Mouse (Mus musculus) neural tube, embryonic 13.5 days (tissue): Measurements from ENCODE around the gene Hivep3. TPM values are rescaled to one million over a fixed set of nuclear protein-coding genes. Genes with fewer than 3 reads are reported as not detected.

Experiments used
- ATAC-seq: fragments of 200-750 bp; cut with Nextera tagmentation; 2 replicates; pipeline ENCODE4 v1.8.0; 2017; ENCODE audit warnings: low read depth, mild to moderate bottlenecking, moderate TSS enrichment, moderate library complexity
- H3K27ac ChIP-seq: fragments of 300-500 bp; sonication (generic); replicated peaks from 2 replicates; pipeline ENCODE4 v1.5.1; 2015; ENCODE audit warnings: moderate library complexity, mild to moderate bottlenecking, inconsistent platforms
- H3K27me3 ChIP-seq: fragments of 300-500 bp; sonication (generic); 2 replicates; pipeline ENCODE4 v1.6.1; 2015; ENCODE audit warnings: mild to moderate bottlenecking, inconsistent platforms
- H3K36me3 ChIP-seq: fragments of 300-500 bp; sonication (generic); 2 replicates; pipeline ENCODE4 v1.6.1; 2015; ENCODE audit warnings: mild to moderate bottlenecking, inconsistent platforms
- H3K4me1 ChIP-seq: fragments of 300-500 bp; sonication (generic); replicated peaks from 2 replicates; pipeline ENCODE4 v1.6.1; 2015; ENCODE audit warnings: inconsistent platforms
- H3K4me2 ChIP-seq: fragments of 300-500 bp; sonication (generic); 2 replicates; pipeline ENCODE4 v1.6.1; 2015; ENCODE audit warnings: inconsistent platforms, mild to moderate bottlenecking, moderate library complexity
- H3K4me3 ChIP-seq: fragments of 300-500 bp; sonication (generic); 2 replicates; pipeline ENCODE4 v1.5.1; 2015; ENCODE audit warnings: mild to moderate bottlenecking, inconsistent platforms
- H3K9ac ChIP-seq: fragments of 300-500 bp; sonication (generic); 2 replicates; pipeline ENCODE4 v1.6.1; 2015; ENCODE audit warnings: moderate library complexity, mild to moderate bottlenecking, inconsistent platforms
- H3K9me3 ChIP-seq: fragments of 300-500 bp; sonication (generic); 2 replicates; pipeline ENCODE4 v1.6.1; 2016; ENCODE audit warnings: inconsistent platforms
- WGBS: fragments of 180-500 bp; shearing (Covaris S2); methylation state at CpG from one replicate; pipeline ENCODE4 v1.1.7; 2015; 5-methylcytosine and 5-hydroxymethylcytosine counted together
- polyA plus RNA-seq: library from polyadenylated mRNA; unstranded; fragments of >200 nt; fragmentation: Nextera tagmentation; extraction: Ambion mirVana; gene quantifications from 2 replicates; pipeline ENCODE4 v1.2.1, GENCODE M21; 2015

Gene Hivep3
- polyA plus RNA-seq, 1 experiment from 2014 or later = 20.6 TPM

GRCm38 (mm10) chr4:120027671-120028070 lies 294.1 kb downstream of the Hivep3 start:
- Histone ChIP-seq H3K4me3 (no peak overlapping the region), H3K4me1 (peaks cover 14% of the 10 kb centered on the region)
- WGBS = 81% methylated on average over 1 of the region's 1 CpGs

DNA sequence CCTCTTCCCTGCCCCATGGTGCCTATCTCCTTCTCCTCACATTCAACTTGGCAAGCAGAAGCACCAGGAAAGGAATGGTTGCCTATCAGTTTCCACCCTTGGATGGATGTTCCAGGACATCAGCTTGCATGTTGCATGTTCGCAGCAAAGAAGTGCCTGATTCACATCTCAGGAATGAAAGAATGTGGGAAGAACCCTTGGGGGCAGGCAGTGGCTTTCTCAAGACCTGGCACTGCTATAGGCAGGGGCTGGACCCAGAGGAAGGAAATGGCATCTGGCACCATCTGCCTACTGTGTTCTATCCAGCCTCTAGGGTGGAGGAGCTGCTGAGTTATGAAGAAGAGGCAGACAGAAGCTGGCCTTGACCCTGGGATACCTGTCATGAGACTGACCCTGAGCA lies 296.4 kb downstream of the Hivep3 start:
- H3K9ac ChIP-seq = no peak overlapping the region
- H3K4me2 ChIP-seq = no peak overlapping the region
- no peak overlapping the region for H3K27ac ChIP-seq
- peaks cover 18% of the 10 kb centered on the region for H3K4me1 ChIP-seq
- ATAC-seq = no peak
- no peak overlapping the region for H3K4me3 ChIP-seq
- no peaks in the 10 kb centered on the region for H3K9me3 ChIP-seq
- H3K27me3 ChIP-seq = peaks cover 51% of the 10 kb centered on the region
- 93% methylated on average over 1 of the region's 1 CpGs for WGBS
- no peaks in the 10 kb centered on the region for H3K36me3 ChIP-seq

More at GRCm38 (mm10) chr4:120027671-120028070, 294.1 kb downstream of the Hivep3 start:
- H3K9me3 ChIP-seq = no peaks in the 10 kb centered on the region
- no peak for ATAC-seq
- no peak overlapping the region for H3K9ac ChIP-seq
- H3K27ac ChIP-seq = no peak overlapping the region
- H3K4me2 ChIP-seq = no peak overlapping the region
- H3K27me3 ChIP-seq = peaks cover 29% of the 10 kb centered on the region
- H3K36me3 ChIP-seq = no peaks in the 10 kb centered on the region

- no peaks in the 10 kb centered on the region for H3K36me3 ChIP-seq
- no peaks in the 10 kb centered on the region for H3K9me3 ChIP-seq
- H3K4me2 ChIP-seq = peak overlapping the region; percentile 93
- peaks cover 24% of the 10 kb centered on the region for H3K4me1 ChIP-seq
- WGBS = under 1% methylated on average over 41 of the region's 70 CpGs
- peak overlapping the region; percentile 80 for H3K9ac ChIP-seq
- peak overlapping the region; percentile 77 for H3K27ac ChIP-seq
- peaks cover 63% of the 10 kb centered on the region for H3K27me3 ChIP-seq
- H3K4me3 ChIP-seq = peak overlapping the region; percentile 61
- ATAC-seq = peak; percentile 82
These were observed 298.9 kb downstream of the Hivep3 start for GRCm38 (mm10) chr4:120032320-120032983.

DNA sequence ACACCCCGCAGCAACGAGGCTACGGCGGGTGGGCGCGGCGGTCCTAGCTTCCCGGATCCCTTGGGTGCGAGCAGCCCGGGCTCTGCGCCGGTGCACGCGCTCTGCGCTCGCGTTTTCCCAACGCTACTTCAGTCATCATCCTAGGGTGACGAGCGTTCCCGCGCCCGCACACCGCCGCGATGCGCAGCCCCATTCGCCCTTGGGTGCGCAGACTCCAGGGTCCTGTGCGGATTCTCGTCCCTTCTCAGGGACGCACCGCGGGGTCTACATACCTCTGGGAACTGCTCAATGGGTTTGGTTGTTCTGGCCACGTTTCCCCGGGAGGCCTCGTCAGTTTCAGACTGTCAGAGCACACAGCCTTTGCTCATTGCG lies 299.4 kb downstream of the Hivep3 start:
- Histone ChIP-seq H3K27ac (peak overlapping the region; percentile 77), H3K4me3 (peak overlapping the region; percentile 61), H3K27me3 (peaks cover 63% of the 10 kb centered on the region), H3K4me1 (peaks cover 24% of the 10 kb centered on the region), H3K36me3 (no peaks in the 10 kb centered on the region), H3K9ac (peak overlapping the region; percentile 80), H3K4me2 (peak overlapping the region; percentile 93), H3K9me3 (no peaks in the 10 kb centered on the region)
- WGBS = under 1% methylated on average over 38 of the region's 38 CpGs
- peak; percentile 46; the same call in 1 of the 2 replicates for ATAC-seq

DNA sequence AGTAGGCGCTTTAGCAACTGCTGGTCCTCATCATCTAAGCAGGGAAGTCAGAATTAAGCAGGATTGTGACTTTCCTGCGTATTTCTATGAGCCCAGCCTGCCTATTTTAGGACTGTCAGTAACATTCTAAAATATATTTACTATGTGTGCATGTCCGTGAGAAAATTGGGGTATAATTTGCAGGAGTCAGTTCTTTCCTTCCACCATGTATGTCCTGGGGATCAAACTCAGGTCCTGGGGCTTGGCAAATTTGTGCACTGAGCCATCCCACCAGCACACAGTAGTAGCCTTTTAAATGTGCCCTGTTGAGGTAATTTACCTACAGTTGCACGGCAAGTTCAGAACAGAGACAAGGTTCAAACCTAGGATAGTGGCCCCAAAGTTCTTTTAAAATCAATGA lies 302.7 kb downstream of the Hivep3 start:
- Histone ChIP-seq H3K9me3 (no peaks in the 10 kb centered on the region), H3K36me3 (no peaks in the 10 kb centered on the region), H3K4me2 (no peak overlapping the region), H3K27me3 (peaks cover 48% of the 10 kb centered on the region), H3K27ac (0 out of 2 replicates have a peak overlapping the region, but pooled peaks have one; percentile 77), H3K4me3 (no peak overlapping the region), H3K9ac (no peak overlapping the region), H3K4me1 (peaks cover 24% of the 10 kb centered on the region)
- 84% methylated on average over 4 of the region's 4 CpGs for WGBS
- no peak for ATAC-seq

DNA sequence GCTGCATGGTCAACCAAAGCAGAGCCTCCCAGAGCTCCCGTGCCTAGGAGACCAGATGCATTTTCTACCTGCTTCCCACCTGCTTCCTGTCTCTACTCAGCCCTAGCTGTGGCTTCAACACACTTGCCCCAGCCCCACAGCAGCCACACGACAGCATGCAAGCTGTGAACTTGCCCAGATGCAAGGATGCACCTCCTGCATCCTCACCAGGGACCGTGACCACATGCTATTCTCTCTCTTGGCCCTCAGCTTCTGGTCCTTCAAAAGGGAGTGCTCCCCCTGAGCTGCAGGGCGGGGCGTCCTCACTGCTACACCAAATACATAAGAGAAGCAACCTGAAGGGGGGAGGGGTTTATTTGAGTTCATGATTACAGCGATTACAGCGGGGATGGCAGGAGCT lies 303.4 kb downstream of the Hivep3 start:
- no peaks in the 10 kb centered on the region for H3K9me3 ChIP-seq
- WGBS = 48% methylated on average over 7 of the region's 7 CpGs
- ATAC-seq = no peak
- peak overlapping the region; percentile 18; the same call in 1 of the 2 replicates for H3K27ac ChIP-seq
- no peak overlapping the region for H3K4me2 ChIP-seq
- H3K4me3 ChIP-seq = no peak overlapping the region
- H3K4me1 ChIP-seq = peaks cover 23% of the 10 kb centered on the region
- H3K27me3 ChIP-seq = peaks cover 41% of the 10 kb centered on the region
- H3K36me3 ChIP-seq = no peaks in the 10 kb centered on the region
- no peak overlapping the region for H3K9ac ChIP-seq

GRCm38 (mm10) chr4:120041520-120041919 lies 307.9 kb downstream of the Hivep3 start:
- Histone ChIP-seq H3K4me3 (no peak overlapping the region), H3K4me2 (no peak overlapping the region), H3K9me3 (no peaks in the 10 kb centered on the region), H3K36me3 (no peaks in the 10 kb centered on the region), H3K9ac (no peak overlapping the region), H3K4me1 (peaks cover 3% of the 10 kb centered on the region; the same call in 1 of the 2 replicates), H3K27me3 (peaks cover 4% of the 10 kb centered on the region; the same call in 1 of the 2 replicates), H3K27ac (no peak overlapping the region)
- WGBS = 73% methylated on average over 2 of the region's 2 CpGs
- ATAC-seq = no peak

DNA sequence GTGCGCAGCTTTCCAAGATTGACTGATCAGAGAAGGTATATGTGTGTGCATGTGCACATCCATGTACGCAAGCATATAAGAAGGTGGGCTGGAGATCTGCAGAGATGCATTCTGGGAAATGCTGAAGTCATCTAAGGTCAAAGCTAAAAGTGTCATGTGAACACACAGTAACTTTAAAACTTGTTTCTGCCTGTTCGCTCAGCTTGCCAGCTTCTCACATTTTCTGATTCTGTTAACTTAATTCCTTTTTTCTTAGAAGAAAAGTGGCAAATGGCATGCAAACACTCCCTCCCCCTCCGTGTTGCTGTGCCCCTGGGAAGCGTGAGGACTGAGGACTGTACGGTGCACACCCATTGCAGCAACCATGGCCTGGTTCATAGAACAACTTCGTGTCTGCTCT lies 308.9 kb downstream of the Hivep3 start:
- no peak overlapping the region for H3K4me3 ChIP-seq

GRCm38 (mm10) chr4:120044612-120045011 lies 311.0 kb downstream of the Hivep3 start:
- 84% methylated on average over 5 of the region's 5 CpGs for WGBS
- ATAC-seq = no peak

More for the DNA sequence above, 308.9 kb downstream of the Hivep3 start:
- no peak overlapping the region for H3K4me2 ChIP-seq
- H3K9me3 ChIP-seq = no peaks in the 10 kb centered on the region
- no peaks in the 10 kb centered on the region for H3K36me3 ChIP-seq
- H3K27ac ChIP-seq = no peak overlapping the region
- H3K4me1 ChIP-seq = peaks cover 7% of the 10 kb centered on the region; the same call in 1 of the 2 replicates
- no peaks in the 10 kb centered on the region for H3K27me3 ChIP-seq
- no peak overlapping the region for H3K9ac ChIP-seq
- ATAC-seq = no peak
- 90% methylated on average over 7 of the region's 7 CpGs for WGBS

GRCm38 (mm10) chr4:120045131-120045537 lies 311.6 kb downstream of the Hivep3 start:
- H3K27ac ChIP-seq = no peak overlapping the region
- no peak for ATAC-seq
- H3K4me3 ChIP-seq = no peak overlapping the region
- H3K36me3 ChIP-seq = no peaks in the 10 kb centered on the region
- no peak overlapping the region for H3K9ac ChIP-seq
- WGBS = 57% methylated on average over 5 of the region's 5 CpGs
- no peak overlapping the region for H3K4me2 ChIP-seq
- no peaks in the 10 kb centered on the region for H3K27me3 ChIP-seq
- H3K9me3 ChIP-seq = no peaks in the 10 kb centered on the region
- H3K4me1 ChIP-seq = peaks cover 7% of the 10 kb centered on the region; the same call in 1 of the 2 replicates

More at GRCm38 (mm10) chr4:120044612-120045011, 311.0 kb downstream of the Hivep3 start:
- Histone ChIP-seq H3K27me3 (no peaks in the 10 kb centered on the region), H3K36me3 (no peaks in the 10 kb centered on the region), H3K27ac (no peak overlapping the region), H3K4me3 (no peak overlapping the region), H3K9ac (no peak overlapping the region), H3K9me3 (no peaks in the 10 kb centered on the region), H3K4me1 (peaks cover 7% of the 10 kb centered on the region; the same call in 1 of the 2 replicates), H3K4me2 (no peak overlapping the region)

DNA sequence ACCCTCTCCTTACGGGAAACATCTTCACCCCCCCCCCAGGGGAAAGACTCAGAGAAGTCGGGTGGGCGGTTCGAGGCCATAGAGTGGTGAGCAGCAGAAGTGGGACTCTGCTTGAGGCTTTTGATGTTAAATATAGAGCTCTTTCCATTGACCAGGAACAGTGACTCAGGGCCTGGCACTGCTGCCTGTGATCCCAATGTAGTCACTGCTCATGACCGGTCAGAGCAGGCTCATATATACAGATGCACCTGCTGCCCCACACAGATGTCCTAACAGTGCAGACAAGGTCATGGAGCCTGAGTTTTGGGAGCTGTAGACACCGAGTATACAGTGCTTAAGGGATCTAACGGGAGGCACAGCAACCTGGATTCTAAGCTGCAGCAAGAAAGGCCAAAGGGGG lies 312.3 kb downstream of the Hivep3 start:
- no peak overlapping the region for H3K27ac ChIP-seq
- no peaks in the 10 kb centered on the region for H3K9me3 ChIP-seq
- no peaks in the 10 kb centered on the region for H3K36me3 ChIP-seq
- no peak overlapping the region for H3K9ac ChIP-seq
- ATAC-seq = no peak
- H3K4me2 ChIP-seq = no peak overlapping the region
- H3K27me3 ChIP-seq = no peaks in the 10 kb centered on the region
- peaks cover 7% of the 10 kb centered on the region; the same call in 1 of the 2 replicates for H3K4me1 ChIP-seq
- 91% methylated on average over 7 of the region's 7 CpGs for WGBS
- H3K4me3 ChIP-seq = no peak overlapping the region

- Histone ChIP-seq H3K36me3 (no peaks in the 10 kb centered on the region), H3K27ac (no peak overlapping the region), H3K9ac (no peak overlapping the region), H3K27me3 (no peaks in the 10 kb centered on the region), H3K4me2 (no peak overlapping the region), H3K4me3 (no peak overlapping the region), H3K9me3 (no peaks in the 10 kb centered on the region), H3K4me1 (peaks cover 7% of the 10 kb centered on the region; the same call in 1 of the 2 replicates)
- 30% methylated on average over 4 of the region's 4 CpGs for WGBS
- ATAC-seq = no peak
These were observed 313.5 kb downstream of the Hivep3 start for GRCm38 (mm10) chr4:120047060-120047459.
